Comparison of ENCODE assay signal across 9 mouse cellular contexts in genomic region chr9:123849976-123850695, GRCm38 (mm10). TPM values are rescaled to one million over a fixed set of nuclear protein-coding genes. Genes with fewer than 3 reads are reported as not detected.
DNase-seq lines count a peak whose midpoint lies in the region; ATAC-seq and TF ChIP-seq lines count a peak whose summit lies in the region.
"Had no signal": no experiment of that assay in that cellular context is flagged by ENCODE, and none has a peak within 500 bp of the region (broad histone marks: within the 10 kb centered on the region; RNA-seq: fewer than 3 reads in every experiment).

No protein-coding gene starts in this region.

- H3K27ac ChIP-seq in testis, adult 2 months (ENCODE audit: control insufficient read depth, insufficient read depth, low read depth, low read length), result peak overlapping the region; percentile 13; the same call in 1 of the 2 replicates
- H3K27ac ChIP-seq in hindbrain, embryonic 12.5 days, result no peak overlapping the region
- no peak overlapping the region for H3K27ac ChIP-seq in midbrain, postnatal 0 days (ENCODE audit: low read depth, low read length)

- H3K9me3 ChIP-seq in erythroblast, embryonic 14.5 days (ENCODE audit: control insufficient read depth, low read length), result no peaks in the 10 kb centered on the region
- H3K9me3 ChIP-seq in hindbrain, embryonic 12.5 days (replicated peaks), result no peaks in the 10 kb centered on the region
- H3K9me3 ChIP-seq in midbrain, postnatal 0 days (ENCODE audit: low read length), result no peaks in the 10 kb centered on the region

- DNase-seq in testis, postnatal 14 days (ENCODE audit: low spot score), result no peak
- DNase-seq in midbrain, postnatal 0 days (ENCODE audit: low spot score), result peak; percentile 11
- no peak for DNase-seq in right cerebral cortex, postnatal 4 days
- DNase-seq in gastrocnemius, adult 8-10 months (ENCODE audit: low spot score in 2 of 2), result no peak

- ATAC-seq in erythroblast, adult 5-6 weeks (replicated peaks; ENCODE audit: low FRiP score, poor library complexity, severe bottlenecking), result no peak
- no peak for ATAC-seq in hindbrain, embryonic 12.5 days (ENCODE audit: low FRiP score)
- no peak for ATAC-seq in midbrain, postnatal 0 days (ENCODE audit: low FRiP score)

- no peak for TF ChIP-seq POLR2A in testis, adult 2 months (IDR thresholded peaks at IDR 0.05; ENCODE audit: control insufficient read depth, low read depth, low read length)

- no peak overlapping the region for H3K9ac ChIP-seq in hindbrain, embryonic 12.5 days
- no peak overlapping the region for H3K9ac ChIP-seq in midbrain, postnatal 0 days (replicated peaks; ENCODE audit: low read length, poor library complexity, severe bottlenecking)

- no peak for TF ChIP-seq CTCF in testis, adult 2 months (IDR thresholded peaks at IDR 0.05; ENCODE audit: control insufficient read depth, insufficient read depth, insufficient replicate concordance, low read depth, low read length)
- no peak for TF ChIP-seq CTCF in midbrain, postnatal 0 days (IDR thresholded peaks at IDR 0.05)

- no peaks in the 10 kb centered on the region; the same call in 1 of the 2 replicates for H3K36me3 ChIP-seq in erythroblast, embryonic 14.5 days (ENCODE audit: control insufficient read depth)
- H3K36me3 ChIP-seq in testis, adult 2 months (ENCODE audit: control insufficient read depth, insufficient read depth, low read length), result no peaks in the 10 kb centered on the region
- H3K36me3 ChIP-seq in hindbrain, embryonic 12.5 days, result no peaks in the 10 kb centered on the region
- H3K36me3 ChIP-seq in midbrain, postnatal 0 days (ENCODE audit: insufficient read depth, low read length), result no peaks in the 10 kb centered on the region

- peak overlapping the region; percentile 1; the same call in 1 of the 2 replicates for H3K4me2 ChIP-seq in hindbrain, embryonic 12.5 days (replicated peaks)
- peak overlapping the region; percentile 86; the same call in 1 of the 2 replicates for H3K4me2 ChIP-seq in midbrain, postnatal 0 days (ENCODE audit: low read depth, low read length, poor library complexity, severe bottlenecking)

- peak overlapping the region; percentile 78 for H3K4me3 ChIP-seq in erythroblast, embryonic 14.5 days (replicated peaks)
- H3K4me3 ChIP-seq in testis, adult 2 months (ENCODE audit: control insufficient read depth, low read depth, low read length), result no peak overlapping the region
- H3K4me3 ChIP-seq in hindbrain, embryonic 12.5 days, result no peak overlapping the region
- peak overlapping the region; percentile 79; the same call in 1 of the 2 replicates for H3K4me3 ChIP-seq in midbrain, postnatal 0 days (ENCODE audit: low read depth, low read length)

- no peaks in the 10 kb centered on the region for H3K27me3 ChIP-seq in erythroblast, embryonic 14.5 days (ENCODE audit: control insufficient read depth)
- no peaks in the 10 kb centered on the region for H3K27me3 ChIP-seq in testis, adult 2 months (ENCODE audit: control insufficient read depth, insufficient read depth, low read length)
- no peaks in the 10 kb centered on the region for H3K27me3 ChIP-seq in hindbrain, embryonic 12.5 days
- H3K27me3 ChIP-seq in midbrain, postnatal 0 days (ENCODE audit: insufficient read depth, low read length), result no peaks in the 10 kb centered on the region

- 66% methylated on average over 2 of the region's 2 CpGs for WGBS in hindbrain, embryonic 12.5 days
- 73% methylated on average over 2 of the region's 2 CpGs for WGBS in midbrain, postnatal 0 days

- H3K4me1 ChIP-seq in erythroblast, embryonic 14.5 days (ENCODE audit: control insufficient read depth), result peaks cover 64% of the 10 kb centered on the region
- H3K4me1 ChIP-seq in testis, adult 2 months (ENCODE audit: control insufficient read depth, insufficient read depth, low read length), result no peaks in the 10 kb centered on the region; the same call in 1 of the 2 replicates
- peaks cover 13% of the 10 kb centered on the region for H3K4me1 ChIP-seq in hindbrain, embryonic 12.5 days
- no peaks in the 10 kb centered on the region; the same call in 1 of the 2 replicates for H3K4me1 ChIP-seq in midbrain, postnatal 0 days (ENCODE audit: insufficient read depth, low read length)

RNA-seq across cellular contexts. Expression of gene Fyco1, which starts 1.6 kb away (rescaled TPM):
- 0.07 and 0.08 TPM in 2 replicates for polyA plus RNA-seq in erythroblast, embryonic 14.5 days (2012)
- 10.9 and 12.3 TPM in 2 replicates for total RNA-seq in erythroblast, adult 5-6 weeks (2015; ENCODE audit: low replicate concordance)
- total RNA-seq in erythroblast, adult 5-6 weeks (2017; ENCODE audit: low replicate concordance), result 6.5 and 9.1 TPM in 2 replicates
- 18.6 and 25.5 TPM in 2 replicates for polyA plus RNA-seq in testis, adult 2 months (2012; rRNA removed)
- 11.3 and 12.2 TPM in 2 replicates for polyA plus RNA-seq in hindbrain, embryonic 12.5 days (2016; fragmentation: Nextera tagmentation; extraction: Ambion mirVana)
- total RNA-seq in midbrain, postnatal 0 days (2014; rRNA removed), result 11.9 and 14.8 TPM in 2 replicates
- polyA plus RNA-seq in midbrain, postnatal 0 days (2015; fragmentation: Nextera tagmentation; extraction: Ambion mirVana), result 7.7 and 9.0 TPM in 2 replicates
- total RNA-seq in gastrocnemius, adult 8-10 months (2022), result 100 to 1,000 TPM; 151 to 190 (median 177) TPM

RNA-seq across cellular contexts. Expression of gene Xcr1, which starts 11.7 kb away (rescaled TPM):
- polyA plus RNA-seq in erythroblast, embryonic 14.5 days (2012), result not detected in 2 replicates
- total RNA-seq in erythroblast, adult 5-6 weeks (2015; ENCODE audit: low replicate concordance), result not detected in 2 replicates
- 0.70 TPM in 1 of 2 replicates, not detected in the other for total RNA-seq in erythroblast, adult 5-6 weeks (2017; ENCODE audit: low replicate concordance)
- 0.10 and 0.20 TPM in 2 replicates for polyA plus RNA-seq in testis, adult 2 months (2012; rRNA removed)
- polyA plus RNA-seq in hindbrain, embryonic 12.5 days (2016; fragmentation: Nextera tagmentation; extraction: Ambion mirVana), result 0.04 TPM in 1 of 2 replicates, not detected in the other
- not detected in 2 replicates for total RNA-seq in midbrain, postnatal 0 days (2014; rRNA removed)
- polyA plus RNA-seq in midbrain, postnatal 0 days (2015; fragmentation: Nextera tagmentation; extraction: Ambion mirVana), result 0.04 and 0.07 TPM in 2 replicates
- not detected for total RNA-seq in gastrocnemius, adult 8-10 months (2022)
- total RNA-seq: layer of hippocampus, postnatal 10 days had no signal

RNA-seq across cellular contexts. Expression of gene Cxcr6, which starts 43.9 kb away (rescaled TPM):
- 0.03 TPM in 1 of 2 replicates, not detected in the other for polyA plus RNA-seq in erythroblast, embryonic 14.5 days (2012)
- 1.3 TPM in 1 of 2 replicates, not detected in the other for total RNA-seq in erythroblast, adult 5-6 weeks (2015; ENCODE audit: low replicate concordance)
- 0.77 and 1.3 TPM in 2 replicates for total RNA-seq in erythroblast, adult 5-6 weeks (2017; ENCODE audit: low replicate concordance)
- 0.05 TPM in 1 of 2 replicates, not detected in the other for polyA plus RNA-seq in testis, adult 2 months (2012; rRNA removed)
- 0.22 and 0.23 TPM in 2 replicates for polyA plus RNA-seq in hindbrain, embryonic 12.5 days (2016; fragmentation: Nextera tagmentation; extraction: Ambion mirVana)
- not detected in 2 replicates for total RNA-seq in midbrain, postnatal 0 days (2014; rRNA removed)
- 0.12 TPM in 1 of 2 replicates, not detected in the other for polyA plus RNA-seq in midbrain, postnatal 0 days (2015; fragmentation: Nextera tagmentation; extraction: Ambion mirVana)
- total RNA-seq in gastrocnemius, adult 8-10 months (2022), result not detected
- total RNA-seq: layer of hippocampus, postnatal 10 days had no signal

Comparison
In these comparisons a context has a peak if more than half of its experiments do, and no peak if none do; other contexts are left out.
1. H3K4me3 ChIP-seq: peak in erythroblast, embryonic 14.5 days (single experiment) and midbrain, postnatal 0 days (single experiment); none in testis, adult 2 months (single experiment) and hindbrain, embryonic 12.5 days (single experiment).